Mouse (Mus musculus): ENCODE results near the gene Mapk8. TPM values are rescaled to one million over a fixed set of nuclear protein-coding genes. Genes with fewer than 3 reads are reported as not detected.

Gene Mapk8
- polyA plus RNA-seq, 2 experiments = 16.7 to 36.4 TPM

DNA sequence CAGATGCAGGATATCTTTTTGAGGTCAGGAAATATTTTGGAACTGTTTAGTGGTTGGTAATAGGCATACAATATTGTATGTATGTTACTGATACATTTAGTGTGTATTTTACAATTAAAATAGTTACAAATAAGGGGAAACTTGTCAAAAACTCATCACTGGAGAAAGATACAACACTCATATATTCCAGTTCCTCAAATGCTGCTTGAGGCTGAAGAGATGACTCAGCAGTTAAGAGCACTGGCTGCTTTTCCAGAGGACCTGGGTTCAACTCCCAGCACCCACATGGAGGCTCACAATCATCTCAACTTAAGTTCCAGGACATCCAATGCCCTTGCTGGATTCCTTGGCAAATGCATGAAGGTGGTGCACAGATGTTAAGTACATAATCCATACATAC lies 22.8 kb downstream of the Mapk8 start:
- Histone ChIP-seq H3K27ac (replicated peaks; ENCODE audit: low read depth, low read length) (no peak overlapping the region), H3K4me3 (replicated peaks; ENCODE audit: low read length) (no peak overlapping the region), H3K9me3 (ENCODE audit: control insufficient read depth, low read length) (no peaks in the 10 kb centered on the region), H3K9ac (ENCODE audit: low read depth, low read length, severe bottlenecking) (no peak overlapping the region), H3K36me3 (ENCODE audit: control insufficient read depth, insufficient read depth, low read length) (no peaks in the 10 kb centered on the region), H3K27me3 (ENCODE audit: control insufficient read depth, insufficient read depth, low read length) (no peaks in the 10 kb centered on the region), H3K4me1 (ENCODE audit: control insufficient read depth, insufficient read depth, low read length) (no peaks in the 10 kb centered on the region), H3K4me2 (replicated peaks; ENCODE audit: low read depth, low read length, severe bottlenecking) (no peak overlapping the region)
- DNase-seq (ENCODE audit: low spot score) (no peak), ATAC-seq (ENCODE audit: low FRiP score, low read depth) (no peak)
- TF ChIP-seq POLR2A (IDR thresholded peaks at IDR 0.05; ENCODE audit: borderline replicate concordance, extremely low read depth, insufficient read depth, insufficient read length) = no peak

DNA sequence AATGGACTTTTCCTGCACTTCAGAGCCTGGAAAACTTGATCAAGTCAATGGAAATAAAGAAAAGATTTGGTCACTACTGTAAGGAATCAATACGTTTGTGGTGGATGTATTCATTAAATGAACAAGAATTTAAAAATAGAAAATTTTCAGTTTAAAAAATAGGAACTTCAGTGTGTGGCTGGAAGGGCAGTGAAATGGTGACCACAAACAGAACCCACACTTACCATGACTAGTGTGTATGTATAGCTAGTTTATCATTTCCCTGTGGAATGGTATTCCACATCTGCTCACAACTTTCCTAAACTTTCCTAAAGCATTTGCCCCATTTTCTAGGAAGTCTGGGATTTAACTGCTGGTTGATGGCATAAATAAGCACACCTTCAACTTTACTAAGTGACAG lies 24.0 kb downstream of the Mapk8 start:
- WGBS = 82% methylated on average over 1 of the region's 1 CpGs
- H3K4me2 ChIP-seq (replicated peaks; ENCODE audit: low read depth, low read length, severe bottlenecking) = no peak overlapping the region

DNA sequence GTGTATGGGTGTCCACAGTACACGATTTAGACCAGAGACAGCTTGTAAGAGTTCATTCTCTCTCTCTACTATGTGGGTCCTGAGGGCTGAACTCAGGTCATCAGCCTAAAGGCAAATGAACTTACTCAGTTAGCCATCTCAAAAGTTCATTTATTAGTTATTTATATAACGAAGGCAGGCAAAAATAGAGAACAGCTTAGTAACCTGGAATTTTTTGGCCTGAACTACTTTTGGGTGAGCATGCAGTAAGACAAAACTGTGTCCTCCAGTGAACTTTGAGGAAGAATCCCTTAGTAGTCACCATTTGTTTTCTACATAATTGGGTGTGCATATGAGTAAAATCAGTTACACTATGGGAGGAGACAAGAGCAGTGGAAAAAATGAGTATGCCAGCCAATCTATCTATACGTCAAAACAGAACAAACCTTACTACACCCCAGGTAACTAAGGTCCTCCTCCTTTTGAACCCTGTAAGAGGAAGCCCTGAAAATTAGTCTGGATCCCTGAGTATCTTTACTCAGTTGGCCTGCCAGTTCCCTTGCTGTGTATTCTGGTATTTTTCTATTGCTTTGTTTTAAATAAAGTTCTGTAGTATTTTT lies 28.5 kb downstream of the Mapk8 start:
- no peak for ATAC-seq (ENCODE audit: low FRiP score, low read depth)
- H3K4me3 ChIP-seq (replicated peaks; ENCODE audit: low read length) = no peak overlapping the region
- no peak overlapping the region for H3K27ac ChIP-seq (replicated peaks; ENCODE audit: low read depth, low read length)
- H3K9ac ChIP-seq (ENCODE audit: low read depth, low read length, severe bottlenecking) = no peak overlapping the region
- 91% methylated on average over 3 of the region's 3 CpGs for WGBS
- H3K4me1 ChIP-seq (ENCODE audit: control insufficient read depth, insufficient read depth, low read length) = no peaks in the 10 kb centered on the region
- no peaks in the 10 kb centered on the region for H3K27me3 ChIP-seq (ENCODE audit: control insufficient read depth, insufficient read depth, low read length)
- no peak for DNase-seq (ENCODE audit: low spot score)
- H3K9me3 ChIP-seq (ENCODE audit: control insufficient read depth, low read length) = no peaks in the 10 kb centered on the region
- no peaks in the 10 kb centered on the region for H3K36me3 ChIP-seq (ENCODE audit: control insufficient read depth, insufficient read depth, low read length)
- H3K4me2 ChIP-seq (replicated peaks; ENCODE audit: low read depth, low read length, severe bottlenecking) = no peak overlapping the region
- TF ChIP-seq POLR2A (IDR thresholded peaks at IDR 0.05; ENCODE audit: borderline replicate concordance, extremely low read depth, insufficient read depth, insufficient read length) = no peak

More for the DNA sequence above, 24.0 kb downstream of the Mapk8 start:
- Histone ChIP-seq H3K4me1 (ENCODE audit: control insufficient read depth, insufficient read depth, low read length) (no peaks in the 10 kb centered on the region), H3K36me3 (ENCODE audit: control insufficient read depth, insufficient read depth, low read length) (no peaks in the 10 kb centered on the region), H3K4me3 (replicated peaks; ENCODE audit: low read length) (no peak overlapping the region), H3K27me3 (ENCODE audit: control insufficient read depth, insufficient read depth, low read length) (no peaks in the 10 kb centered on the region), H3K9ac (ENCODE audit: low read depth, low read length, severe bottlenecking) (no peak overlapping the region), H3K9me3 (ENCODE audit: control insufficient read depth, low read length) (no peaks in the 10 kb centered on the region), H3K27ac (replicated peaks; ENCODE audit: low read depth, low read length) (no peak overlapping the region)
- DNase-seq (ENCODE audit: low spot score) = no peak
- no peak for ATAC-seq (ENCODE audit: low FRiP score, low read depth)
- no peak for TF ChIP-seq POLR2A (IDR thresholded peaks at IDR 0.05; ENCODE audit: borderline replicate concordance, extremely low read depth, insufficient read depth, insufficient read length)

DNA sequence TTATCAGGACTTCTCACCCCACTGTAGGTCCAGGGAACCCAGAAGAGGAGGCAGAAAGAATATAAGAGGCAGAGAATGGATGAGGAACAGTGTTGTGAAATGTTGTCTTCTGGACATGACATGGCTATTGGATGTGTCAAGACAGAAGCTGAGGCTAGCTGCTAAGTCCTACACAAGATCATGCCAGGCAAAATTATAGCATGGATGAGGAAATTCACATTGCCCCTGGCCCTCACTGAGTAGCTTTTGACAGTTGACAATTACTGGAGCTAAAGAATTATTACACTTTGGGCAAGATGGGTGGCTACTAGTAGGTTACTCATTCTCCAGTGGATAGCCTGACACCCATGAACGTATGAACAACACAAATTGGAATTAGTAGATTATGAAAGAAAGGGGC lies 31.2 kb downstream of the Mapk8 start:
- Histone ChIP-seq H3K4me3 (replicated peaks; ENCODE audit: low read length) (no peak overlapping the region), H3K36me3 (ENCODE audit: control insufficient read depth, insufficient read depth, low read length) (no peaks in the 10 kb centered on the region), H3K4me1 (ENCODE audit: control insufficient read depth, insufficient read depth, low read length) (no peaks in the 10 kb centered on the region), H3K4me2 (replicated peaks; ENCODE audit: low read depth, low read length, severe bottlenecking) (no peak overlapping the region), H3K27ac (replicated peaks; ENCODE audit: low read depth, low read length) (no peak overlapping the region), H3K9ac (ENCODE audit: low read depth, low read length, severe bottlenecking) (no peak overlapping the region), H3K9me3 (ENCODE audit: control insufficient read depth, low read length) (no peaks in the 10 kb centered on the region), H3K27me3 (ENCODE audit: control insufficient read depth, insufficient read depth, low read length) (no peaks in the 10 kb centered on the region)
- WGBS = 97% methylated on average over 1 of the region's 1 CpGs
- ATAC-seq (ENCODE audit: low FRiP score, low read depth) = no peak
- DNase-seq (ENCODE audit: low spot score) = no peak
- TF ChIP-seq POLR2A (IDR thresholded peaks at IDR 0.05; ENCODE audit: borderline replicate concordance, extremely low read depth, insufficient read depth, insufficient read length) = no peak

DNA sequence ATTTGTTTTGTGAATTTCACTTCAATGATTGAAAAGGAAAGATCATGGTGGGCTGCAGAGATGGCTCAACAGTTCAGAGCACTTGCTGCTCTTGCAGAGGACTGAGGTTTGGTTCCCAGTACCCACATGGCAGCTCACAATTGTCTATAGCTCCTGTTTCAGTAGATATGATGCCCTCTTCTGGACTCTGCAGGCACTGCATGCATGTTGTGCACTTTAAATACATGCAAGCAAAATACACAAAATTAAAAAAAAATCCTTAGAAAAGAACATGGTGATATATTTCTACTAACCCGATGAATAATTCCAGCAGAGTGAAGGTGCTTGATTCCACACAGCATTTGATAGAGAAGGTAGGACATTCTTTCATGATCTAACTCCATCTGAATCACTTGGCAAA lies 44.6 kb downstream of the Mapk8 start:
- Histone ChIP-seq H3K9ac (ENCODE audit: low read depth, low read length, severe bottlenecking) (no peak overlapping the region), H3K27me3 (ENCODE audit: control insufficient read depth, insufficient read depth, low read length) (no peaks in the 10 kb centered on the region), H3K36me3 (ENCODE audit: control insufficient read depth, insufficient read depth, low read length) (peaks cover 25% of the 10 kb centered on the region), H3K4me3 (replicated peaks; ENCODE audit: low read length) (no peak overlapping the region), H3K27ac (replicated peaks; ENCODE audit: low read depth, low read length) (no peak overlapping the region), H3K9me3 (ENCODE audit: control insufficient read depth, low read length) (no peaks in the 10 kb centered on the region), H3K4me2 (replicated peaks; ENCODE audit: low read depth, low read length, severe bottlenecking) (no peak overlapping the region), H3K4me1 (ENCODE audit: control insufficient read depth, insufficient read depth, low read length) (no peaks in the 10 kb centered on the region)
- DNase-seq (ENCODE audit: low spot score) = no peak
- TF ChIP-seq POLR2A (IDR thresholded peaks at IDR 0.05; ENCODE audit: borderline replicate concordance, extremely low read depth, insufficient read depth, insufficient read length) = no peak
- WGBS = 98% methylated on average over 1 of the region's 1 CpGs
- no peak for ATAC-seq (ENCODE audit: low FRiP score, low read depth)

DNA sequence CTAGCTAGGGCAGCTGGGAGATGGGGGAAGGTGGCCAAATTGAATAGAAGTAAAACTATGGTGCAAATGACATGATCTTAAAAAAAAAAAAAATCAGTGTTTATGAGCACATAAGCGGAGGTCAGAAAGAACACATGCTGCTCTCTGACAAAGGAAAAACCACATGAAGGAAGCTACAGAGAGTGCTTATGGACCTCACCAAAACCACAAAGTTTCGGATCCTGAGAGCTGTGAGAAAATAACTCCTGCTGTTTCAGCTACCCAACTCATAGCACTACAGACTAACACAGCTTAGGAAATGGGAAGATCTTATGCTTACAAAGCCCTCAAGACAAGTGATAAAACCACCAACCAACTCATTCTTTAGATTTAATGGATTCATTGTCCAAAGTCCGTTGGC lies 46.9 kb downstream of the Mapk8 start:
- no peak for TF ChIP-seq POLR2A (IDR thresholded peaks at IDR 0.05; ENCODE audit: borderline replicate concordance, extremely low read depth, insufficient read depth, insufficient read length)
- ATAC-seq (ENCODE audit: low FRiP score, low read depth) (no peak), DNase-seq (ENCODE audit: low spot score) (no peak)
- Histone ChIP-seq H3K27me3 (ENCODE audit: control insufficient read depth, insufficient read depth, low read length) (no peaks in the 10 kb centered on the region), H3K36me3 (ENCODE audit: control insufficient read depth, insufficient read depth, low read length) (peaks cover 20% of the 10 kb centered on the region), H3K9ac (ENCODE audit: low read depth, low read length, severe bottlenecking) (no peak overlapping the region), H3K27ac (replicated peaks; ENCODE audit: low read depth, low read length) (no peak overlapping the region), H3K4me2 (replicated peaks; ENCODE audit: low read depth, low read length, severe bottlenecking) (no peak overlapping the region), H3K9me3 (ENCODE audit: control insufficient read depth, low read length) (no peaks in the 10 kb centered on the region), H3K4me3 (replicated peaks; ENCODE audit: low read length) (no peak overlapping the region), H3K4me1 (ENCODE audit: control insufficient read depth, insufficient read depth, low read length) (no peaks in the 10 kb centered on the region)
- WGBS = 79% methylated on average over 3 of the region's 3 CpGs

All from limb, embryonic 14.5 days (tissue).